Mouse (Mus musculus): ENCODE measurements around the gene Hic2. TPM values are rescaled to one million over a fixed set of nuclear protein-coding genes. Genes with fewer than 3 reads are reported as not detected.

Gene Hic2
- polyA plus RNA-seq, 1 experiment from 2014 or later, result 12.7 TPM

DNA sequence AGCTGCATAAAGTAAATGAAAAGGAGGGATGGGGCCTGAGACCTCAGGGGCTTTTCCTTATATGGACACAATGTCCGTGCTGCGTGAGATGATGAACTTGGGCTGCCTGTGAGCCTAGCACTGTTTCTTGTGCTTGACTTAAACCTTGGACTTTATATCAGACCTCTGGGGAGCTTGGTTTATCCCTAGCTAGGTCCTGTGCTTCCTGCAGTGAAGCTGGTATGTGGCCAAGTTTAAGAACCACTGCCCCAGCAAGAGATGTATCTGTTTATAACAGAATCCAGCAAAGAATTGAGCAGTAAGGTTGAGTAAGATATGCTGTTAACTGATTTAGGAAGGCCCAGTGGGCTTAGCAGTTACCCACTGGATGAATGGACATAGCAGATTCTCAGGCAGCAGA lies 6.0 kb downstream of the Hic2 start:
- Histone ChIP-seq H3K9ac (no peak overlapping the region), H3K4me1 (peaks cover 43% of the 10 kb centered on the region), H3K27me3 (no peaks in the 10 kb centered on the region), H3K4me2 (no peak overlapping the region), H3K27ac (no peak overlapping the region), H3K4me3 (replicated peaks) (no peak overlapping the region), H3K36me3 (replicated peaks) (no peaks in the 10 kb centered on the region), H3K9me3 (no peaks in the 10 kb centered on the region)
- ATAC-seq (ENCODE audit: low FRiP score), result no peak
- 83% methylated on average over 2 of the region's 2 CpGs for WGBS

DNA sequence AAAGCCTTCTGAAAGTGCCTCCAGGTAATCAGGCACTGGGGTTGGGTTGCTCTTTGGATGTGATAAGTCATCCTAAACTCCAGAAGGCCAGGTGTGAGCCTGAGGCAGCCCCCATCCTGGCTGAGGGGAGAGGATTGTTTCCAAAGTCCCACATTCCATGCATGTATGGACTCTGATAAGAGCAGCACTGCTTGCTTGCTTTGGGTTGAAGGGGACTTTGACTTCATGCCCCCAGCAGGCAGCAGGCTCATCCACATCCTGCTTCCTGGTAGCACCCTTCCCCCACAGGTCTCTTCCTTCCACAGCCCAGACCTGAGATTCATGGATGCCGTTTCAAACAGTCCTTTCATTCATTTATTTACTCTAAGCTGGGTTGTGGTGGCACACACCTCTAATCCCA lies 10.4 kb downstream of the Hic2 start:
- no peak for ATAC-seq (ENCODE audit: low FRiP score)
- H3K27ac ChIP-seq, result no peak overlapping the region
- WGBS, result 74% methylated on average over 1 of the region's 1 CpGs

DNA sequence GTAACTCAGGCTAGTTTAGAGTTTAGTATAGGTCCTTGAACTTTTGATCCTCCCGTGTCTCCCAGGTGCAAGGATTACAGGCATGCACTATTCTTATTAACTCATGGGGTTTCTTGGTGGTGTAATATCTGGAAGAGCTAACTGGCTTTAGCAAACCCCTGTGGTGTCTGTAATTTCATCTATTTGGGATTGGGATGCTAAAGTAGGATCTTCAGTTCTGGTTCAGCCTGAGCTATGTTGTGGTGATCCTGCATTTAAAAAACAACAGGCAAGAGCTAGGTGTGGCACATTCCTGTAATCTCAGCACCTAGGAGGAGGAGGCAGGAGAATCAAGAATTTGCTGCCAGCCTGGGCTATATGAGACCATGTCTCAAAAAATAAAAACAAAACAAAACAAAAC lies 11.6 kb downstream of the Hic2 start:
- no peaks in the 10 kb centered on the region for H3K36me3 ChIP-seq (replicated peaks)
- H3K9me3 ChIP-seq, result no peaks in the 10 kb centered on the region
- WGBS, result 81% methylated on average over 1 of the region's 1 CpGs

More for the DNA sequence above, 10.4 kb downstream of the Hic2 start:
- Histone ChIP-seq H3K4me3 (replicated peaks) (no peak overlapping the region), H3K9me3 (no peaks in the 10 kb centered on the region), H3K36me3 (replicated peaks) (no peaks in the 10 kb centered on the region), H3K4me1 (peaks cover 16% of the 10 kb centered on the region), H3K9ac (no peak overlapping the region), H3K4me2 (no peak overlapping the region), H3K27me3 (no peaks in the 10 kb centered on the region)

GRCm38 (mm10) chr16:17247727-17248126 lies 14.4 kb downstream of the Hic2 start:
- H3K9me3 ChIP-seq, result no peaks in the 10 kb centered on the region
- no peak overlapping the region for H3K4me3 ChIP-seq (replicated peaks)
- H3K4me2 ChIP-seq, result no peak overlapping the region
- no peaks in the 10 kb centered on the region for H3K27me3 ChIP-seq
- H3K4me1 ChIP-seq, result peaks cover 17% of the 10 kb centered on the region
- no peak overlapping the region for H3K27ac ChIP-seq
- H3K36me3 ChIP-seq (replicated peaks), result no peaks in the 10 kb centered on the region
- H3K9ac ChIP-seq, result no peak overlapping the region
- 81% methylated on average over 4 of the region's 4 CpGs for WGBS
- ATAC-seq (ENCODE audit: low FRiP score), result no peak

More for the DNA sequence above, 11.6 kb downstream of the Hic2 start:
- Histone ChIP-seq H3K27ac (no peak overlapping the region), H3K9ac (no peak overlapping the region), H3K4me1 (peaks cover 4% of the 10 kb centered on the region; the same call in 1 of the 2 replicates), H3K27me3 (no peaks in the 10 kb centered on the region), H3K4me2 (no peak overlapping the region), H3K4me3 (replicated peaks) (no peak overlapping the region)
- ATAC-seq (ENCODE audit: low FRiP score), result no peak

DNA sequence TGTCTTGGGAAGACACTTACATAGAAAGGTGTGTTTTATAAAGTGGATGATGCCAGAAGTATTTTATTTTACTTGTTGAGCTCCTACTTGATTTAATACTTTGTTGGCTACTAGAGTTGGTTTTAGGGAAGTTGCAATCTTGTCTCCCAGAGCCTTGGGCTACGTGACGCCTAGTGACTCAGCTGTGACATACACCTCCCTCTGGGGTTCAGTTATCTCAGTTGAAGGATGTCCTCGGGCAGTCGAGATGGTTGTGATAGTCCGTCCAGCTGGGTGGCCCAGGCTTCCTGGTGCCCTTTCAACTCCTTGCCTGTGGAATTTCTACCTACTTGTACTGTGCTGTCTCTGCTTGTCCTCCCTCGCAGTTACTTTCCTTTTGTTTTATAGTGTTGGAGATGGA lies 15.8 kb downstream of the Hic2 start:
- Histone ChIP-seq H3K27ac (no peak overlapping the region), H3K9ac (no peak overlapping the region), H3K4me2 (no peak overlapping the region), H3K36me3 (replicated peaks) (no peaks in the 10 kb centered on the region), H3K4me3 (replicated peaks) (no peak overlapping the region), H3K4me1 (peaks cover 31% of the 10 kb centered on the region), H3K27me3 (no peaks in the 10 kb centered on the region), H3K9me3 (no peaks in the 10 kb centered on the region)
- ATAC-seq (ENCODE audit: low FRiP score), result no peak
- WGBS, result 85% methylated on average over 6 of the region's 6 CpGs

GRCm38 (mm10) chr16:17251539-17251938 lies 18.2 kb downstream of the Hic2 start:
- H3K9me3 ChIP-seq, result no peaks in the 10 kb centered on the region
- H3K9ac ChIP-seq, result no peak overlapping the region
- 61% methylated on average over 3 of the region's 3 CpGs for WGBS
- ATAC-seq (ENCODE audit: low FRiP score), result peak; percentile 27; the same call in 1 of the 2 replicates
- no peak overlapping the region for H3K4me3 ChIP-seq (replicated peaks)
- no peaks in the 10 kb centered on the region for H3K27me3 ChIP-seq
- H3K27ac ChIP-seq, result no peak overlapping the region
- H3K36me3 ChIP-seq (replicated peaks), result peaks cover 14% of the 10 kb centered on the region; the same call in 1 of the 2 replicates
- H3K4me1 ChIP-seq, result peaks cover 40% of the 10 kb centered on the region
- H3K4me2 ChIP-seq, result no peak overlapping the region

- Histone ChIP-seq H3K27ac (no peak overlapping the region), H3K4me1 (peaks cover 40% of the 10 kb centered on the region), H3K9ac (no peak overlapping the region), H3K4me3 (replicated peaks) (no peak overlapping the region), H3K9me3 (no peaks in the 10 kb centered on the region), H3K27me3 (no peaks in the 10 kb centered on the region), H3K36me3 (replicated peaks) (peaks cover 20% of the 10 kb centered on the region), H3K4me2 (no peak overlapping the region)
- no peak for ATAC-seq (ENCODE audit: low FRiP score)
- 78% methylated on average over 3 of the region's 3 CpGs for WGBS
Measured at GRCm38 (mm10) chr16:17252086-17252726, 18.8 kb downstream of the Hic2 start.

DNA sequence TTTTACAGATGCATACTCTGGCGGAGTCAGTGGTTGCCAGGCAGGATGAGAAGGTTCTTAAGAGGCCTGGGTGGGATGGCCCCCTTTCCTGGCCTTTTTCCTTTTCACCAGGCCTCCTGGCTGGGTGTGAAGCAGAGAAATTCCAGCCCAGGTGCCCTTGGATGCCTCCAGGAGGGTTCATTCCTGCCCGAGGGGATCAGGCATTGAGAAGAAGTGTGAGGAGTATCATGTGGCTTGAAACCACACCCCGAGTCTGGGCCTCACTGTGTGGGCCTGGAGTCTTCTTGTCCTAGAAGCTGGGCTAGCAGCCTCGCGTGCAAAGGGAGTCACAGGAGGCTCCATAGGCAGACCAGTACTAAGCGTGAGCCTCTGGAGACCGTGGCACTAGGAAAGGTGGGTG lies 19.5 kb downstream of the Hic2 start:
- Histone ChIP-seq H3K9me3 (no peaks in the 10 kb centered on the region), H3K4me1 (peaks cover 40% of the 10 kb centered on the region), H3K4me2 (no peak overlapping the region), H3K27me3 (no peaks in the 10 kb centered on the region), H3K36me3 (replicated peaks) (peaks cover 27% of the 10 kb centered on the region), H3K9ac (no peak overlapping the region), H3K27ac (0 out of 2 replicates have a peak overlapping the region, but pooled peaks have one; percentile 50), H3K4me3 (replicated peaks) (no peak overlapping the region)
- 76% methylated on average over 7 of the region's 7 CpGs for WGBS
- no peak for ATAC-seq (ENCODE audit: low FRiP score)

- peak; percentile 54 for ATAC-seq (ENCODE audit: low FRiP score)
- no peaks in the 10 kb centered on the region for H3K9me3 ChIP-seq
- H3K4me1 ChIP-seq, result peaks cover 40% of the 10 kb centered on the region
- H3K27me3 ChIP-seq, result no peaks in the 10 kb centered on the region
- no peak overlapping the region for H3K4me3 ChIP-seq (replicated peaks)
- H3K36me3 ChIP-seq (replicated peaks), result peaks cover 39% of the 10 kb centered on the region
- 13% methylated on average over 4 of the region's 4 CpGs for WGBS
- 0 out of 2 replicates have a peak overlapping the region, but pooled peaks have one; percentile 29 for H3K9ac ChIP-seq
- H3K27ac ChIP-seq, result peak overlapping the region; percentile 44; the same call in 1 of the 2 replicates
- H3K4me2 ChIP-seq, result peak overlapping the region; percentile 19
Measured at GRCm38 (mm10) chr16:17254005-17254597, 20.7 kb downstream of the Hic2 start.

DNA sequence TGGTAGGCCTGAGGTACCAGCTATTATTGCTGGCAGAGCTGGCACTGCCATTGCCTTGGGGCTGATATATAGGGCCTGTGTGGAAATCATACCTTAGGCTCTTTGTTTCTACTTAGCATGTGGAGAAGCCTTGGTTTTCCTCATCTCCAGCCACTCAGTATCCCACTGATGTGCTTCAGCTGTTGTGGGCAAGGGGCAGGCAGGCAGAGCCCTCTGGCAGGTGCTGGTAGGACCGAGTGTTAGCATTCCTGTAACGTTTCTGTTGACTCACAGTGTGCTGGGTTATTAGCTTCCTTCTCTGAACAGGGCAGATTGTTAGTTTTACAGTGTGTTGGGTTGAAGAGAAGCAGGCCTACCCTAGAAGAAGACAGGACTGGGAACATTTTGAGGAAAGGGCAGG lies 21.9 kb downstream of the Hic2 start:
- Histone ChIP-seq H3K4me2 (no peak overlapping the region), H3K4me3 (replicated peaks) (no peak overlapping the region), H3K36me3 (replicated peaks) (peaks cover 51% of the 10 kb centered on the region), H3K9ac (no peak overlapping the region), H3K9me3 (no peaks in the 10 kb centered on the region), H3K27me3 (no peaks in the 10 kb centered on the region), H3K27ac (no peak overlapping the region), H3K4me1 (peaks cover 40% of the 10 kb centered on the region)
- 77% methylated on average over 2 of the region's 2 CpGs for WGBS
- no peak for ATAC-seq (ENCODE audit: low FRiP score)

DNA sequence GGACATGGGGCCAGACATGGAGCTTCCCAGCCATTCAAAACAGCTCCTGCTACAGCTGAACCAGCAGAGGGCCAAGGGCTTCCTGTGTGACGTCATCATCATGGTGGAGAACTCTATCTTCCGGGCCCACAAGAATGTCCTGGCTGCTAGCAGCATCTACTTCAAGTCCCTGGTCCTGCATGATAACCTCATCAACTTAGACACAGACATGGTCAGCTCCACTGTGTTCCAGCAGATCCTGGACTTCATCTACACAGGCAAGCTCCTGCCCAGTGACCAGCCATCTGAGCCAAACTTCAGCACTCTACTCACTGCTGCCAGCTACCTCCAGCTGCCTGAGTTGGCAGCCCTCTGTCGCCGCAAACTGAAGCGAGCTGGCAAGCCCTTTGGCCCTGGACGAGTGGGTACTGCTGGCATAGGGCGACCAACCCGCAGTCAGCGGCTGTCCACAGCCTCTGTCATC lies 24.0 kb downstream of the Hic2 start:
- no peaks in the 10 kb centered on the region for H3K27me3 ChIP-seq
- no peak overlapping the region for H3K4me2 ChIP-seq
- ATAC-seq (ENCODE audit: low FRiP score), result no peak
- no peak overlapping the region for H3K9ac ChIP-seq
- H3K4me3 ChIP-seq (replicated peaks), result no peak overlapping the region
- H3K9me3 ChIP-seq, result no peaks in the 10 kb centered on the region
- WGBS, result 93% methylated on average over 9 of the region's 9 CpGs
- no peak overlapping the region for H3K27ac ChIP-seq
- H3K36me3 ChIP-seq (replicated peaks), result peaks cover 68% of the 10 kb centered on the region
- H3K4me1 ChIP-seq, result peaks cover 27% of the 10 kb centered on the region

- WGBS, result 97% methylated on average over 12 of the region's 12 CpGs
- no peak overlapping the region for H3K27ac ChIP-seq
- no peak overlapping the region for H3K4me2 ChIP-seq
- no peaks in the 10 kb centered on the region for H3K27me3 ChIP-seq
- H3K36me3 ChIP-seq (replicated peaks), result peaks cover 71% of the 10 kb centered on the region
- no peaks in the 10 kb centered on the region for H3K9me3 ChIP-seq
- no peak overlapping the region for H3K9ac ChIP-seq
- H3K4me3 ChIP-seq (replicated peaks), result no peak overlapping the region
- peaks cover 11% of the 10 kb centered on the region for H3K4me1 ChIP-seq
- ATAC-seq (ENCODE audit: low FRiP score), result no peak
Measured at GRCm38 (mm10) chr16:17258917-17259316, 25.5 kb downstream of the Hic2 start.

DNA sequence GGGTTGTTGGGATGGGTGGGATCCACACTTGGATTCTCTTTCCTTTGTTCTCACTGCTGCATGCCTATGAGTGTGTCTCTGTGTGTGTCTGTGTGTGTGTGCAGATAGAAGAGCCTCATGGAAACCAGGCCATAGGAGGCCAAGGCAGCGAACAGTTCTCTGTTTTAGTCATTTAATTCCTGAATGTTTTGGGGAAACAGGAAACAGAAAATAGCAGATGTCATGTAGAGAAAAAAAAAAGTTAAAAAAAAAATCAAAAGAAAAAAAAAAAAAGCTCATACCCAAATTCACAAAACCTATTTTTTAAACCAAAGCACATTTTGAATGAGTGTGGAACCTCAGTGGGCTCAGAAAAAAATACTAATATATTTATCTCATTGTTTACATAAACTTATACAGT lies 28.0 kb downstream of the Hic2 start:
- Histone ChIP-seq H3K27me3 (no peaks in the 10 kb centered on the region), H3K27ac (no peak overlapping the region), H3K4me3 (replicated peaks) (no peak overlapping the region), H3K36me3 (replicated peaks) (peaks cover 57% of the 10 kb centered on the region), H3K9me3 (no peaks in the 10 kb centered on the region), H3K4me2 (no peak overlapping the region), H3K4me1 (no peaks in the 10 kb centered on the region), H3K9ac (no peak overlapping the region)
- no peak for ATAC-seq (ENCODE audit: low FRiP score)
- WGBS, result 88% methylated on average over 1 of the region's 1 CpGs
